ENCODE assay signal across 10 mouse cellular contexts in genomic region chr1:73908081-73908960, GRCm38 (mm10).
DNase-seq lines count a peak whose midpoint lies in the region; ATAC-seq and TF ChIP-seq lines count a peak whose summit lies in the region.
"Had no signal": no experiment of that assay in that cellular context is flagged by ENCODE, and none has a peak within 500 bp of the region (broad histone marks: within the 10 kb centered on the region; RNA-seq: fewer than 3 reads in every experiment).

No protein-coding gene starts in this region.

- no peak overlapping the region for H3K9ac ChIP-seq in stomach, postnatal 0 days (ENCODE audit: low read length)

- no peak for ATAC-seq in stomach, postnatal 0 days (ENCODE audit: low FRiP score, low TSS enrichment)

- TF ChIP-seq EP300 in stomach, postnatal 0 days (optimal IDR thresholded peaks at IDR 0.05) = no peak

- no peaks in the 10 kb centered on the region for H3K27me3 ChIP-seq in myocyte (ENCODE audit: control insufficient read depth, insufficient read depth, insufficient read length)
- H3K27me3 ChIP-seq in stomach, postnatal 0 days (ENCODE audit: control insufficient read depth, insufficient read depth, low read length) = no peaks in the 10 kb centered on the region

- H3K4me1 ChIP-seq in stomach, postnatal 0 days (replicated peaks; ENCODE audit: control insufficient read depth, insufficient read depth) = no peaks in the 10 kb centered on the region

- peak; percentile 60 for DNase-seq in kidney, adult 18-20 months
- no peak for DNase-seq in kidney, postnatal 14 days
- peak; percentile 1 for DNase-seq in thymus, postnatal 14 days
- no peak for DNase-seq in thymus, postnatal 10 days (ENCODE audit: low spot score in 2 of 2)
- DNase-seq in heart, postnatal 4 days = peak; percentile 25
- no peak for DNase-seq in stomach, postnatal 0 days (ENCODE audit: low spot score)
- DNase-seq: cerebellum, postnatal 36 days; thymus, postnatal 4 days had no signal

- no peaks in the 10 kb centered on the region for H3K9me3 ChIP-seq in stomach, postnatal 0 days (ENCODE audit: control insufficient read depth, low read length)

- WGBS in stomach, postnatal 0 days = 79% methylated on average over 13 of the region's 13 CpGs

- no peak overlapping the region for H3ac ChIP-seq in myocyte (ENCODE audit: control insufficient read depth, insufficient read length)

- H3K36me3 ChIP-seq in myocyte (ENCODE audit: control insufficient read depth, insufficient read depth) = peaks cover 5% of the 10 kb centered on the region
- 0 out of 2 replicates have a peak, but pooled peaks cover 3% of the 10 kb centered on the region for H3K36me3 ChIP-seq in stomach, postnatal 0 days (ENCODE audit: control insufficient read depth, insufficient read depth, low read length)

- H3K27ac ChIP-seq in stomach, postnatal 0 days (replicated peaks) = no peak overlapping the region
- H3K27ac ChIP-seq: macrophage had no signal

- peak; percentile 29 for TF ChIP-seq POLR2A in myocyte (IDR thresholded peaks at IDR 0.05; ENCODE audit: insufficient read length, low read depth)

- no peaks in the 10 kb centered on the region for H3K79me2 ChIP-seq in myocyte (ENCODE audit: control insufficient read depth, insufficient read depth)

- TF ChIP-seq CTCF in stomach, postnatal 0 days (IDR thresholded peaks at IDR 0.05; ENCODE audit: low read depth) = no peak

- no peak overlapping the region for H3K4me2 ChIP-seq in myocyte (ENCODE audit: low read depth)
- H3K4me2 ChIP-seq in stomach, postnatal 0 days (replicated peaks; ENCODE audit: low read depth) = no peak overlapping the region

- no peak overlapping the region for H3K4me3 ChIP-seq in myocyte
- no peak overlapping the region for H3K4me3 ChIP-seq in stomach, postnatal 0 days (ENCODE audit: low read depth, low read length)

TF ChIP-seq in myocyte, 11 proteins besides CTCF, POLR2A, EP300 and RAD21:
- TF ChIP-seq E2F4 (IDR thresholded peaks at IDR 0.05; ENCODE audit: insufficient read depth) (no peak), POLR2AphosphoS2 (IDR thresholded peaks at IDR 0.05; ENCODE audit: insufficient read length, low read depth) (peak; percentile 71), SRF (IDR thresholded peaks at IDR 0.05; ENCODE audit: control insufficient read depth, insufficient read length, low read depth) (no peak), MAX (IDR thresholded peaks at IDR 0.05; ENCODE audit: low read depth) (no peak), MYOD1 (IDR thresholded peaks at IDR 0.05; ENCODE audit: control insufficient read depth in 1 of 3, insufficient read length in 2 of 3, low read depth in 2 of 3) (no peak), MYOG (IDR thresholded peaks at IDR 0.05; ENCODE audit: control insufficient read depth in 1 of 3, insufficient read depth in 1 of 3, insufficient read length in 2 of 3, low read depth in 2 of 3) (no peak)
TF ChIP-seq in myocyte: peak in this region for 1.

Comparison
In these comparisons a context has a peak if more than half of its experiments do, and no peak if none do; other contexts are left out.
1. DNase-seq: peak in kidney, adult 18-20 months (single experiment), thymus, postnatal 14 days (single experiment) and heart, postnatal 4 days (single experiment); none in kidney, postnatal 14 days (single experiment), thymus, postnatal 10 days (0 of 2) and stomach, postnatal 0 days (single experiment).